Mouse (Mus musculus): ENCODE data around the gene Gm49380. TPM values are rescaled to one million over a fixed set of nuclear protein-coding genes. Genes with fewer than 3 reads are reported as not detected.

The Gm49380 gene
- polyA plus RNA-seq, 1 experiment from 2014 or later, result not detected

DNA sequence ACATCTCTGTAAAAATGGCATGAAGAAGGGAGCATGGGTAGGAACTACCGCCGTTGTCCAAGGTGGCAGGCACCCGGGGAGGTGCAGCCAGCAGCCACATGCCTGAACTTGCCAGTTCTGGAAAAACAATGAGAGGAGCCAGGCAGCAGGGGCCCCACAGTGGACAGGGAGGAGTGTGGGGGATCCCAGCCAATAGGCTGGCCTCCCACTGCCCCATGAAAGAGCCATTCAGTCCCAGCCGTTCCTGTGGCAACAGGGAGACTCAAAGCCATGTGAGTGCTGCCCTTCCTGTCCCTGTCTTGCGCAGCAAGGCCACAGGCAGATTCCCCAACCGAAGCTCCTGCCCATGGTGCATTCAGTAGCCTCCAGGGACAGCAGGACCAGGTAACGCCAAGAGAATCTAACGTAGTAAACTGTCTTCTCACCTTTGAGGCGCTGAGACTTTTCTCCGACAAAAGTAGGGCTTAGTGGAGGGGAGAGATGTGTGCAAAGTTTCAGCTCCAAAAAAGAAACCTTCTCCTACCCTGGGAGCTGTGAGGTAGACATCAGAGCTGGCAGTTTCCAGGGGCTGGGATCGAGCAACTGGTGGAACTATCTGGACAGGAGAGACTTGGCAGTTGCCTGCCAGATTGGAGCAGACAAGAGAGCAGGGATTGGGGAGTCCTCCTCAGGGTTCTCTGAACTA lies 41.2 kb downstream of the Gm49380 start:
- Histone ChIP-seq H3K27ac (ENCODE audit: low read depth, low read length) (no peak overlapping the region), H3K4me1 (replicated peaks; ENCODE audit: control insufficient read depth, insufficient read depth, low read length) (peaks cover 13% of the 10 kb centered on the region), H3K9me3 (ENCODE audit: control insufficient read depth, low read length) (no peaks in the 10 kb centered on the region), H3K9ac (ENCODE audit: low read depth, low read length) (no peak overlapping the region), H3K4me3 (ENCODE audit: low read depth, low read length) (no peak overlapping the region), H3K36me3 (ENCODE audit: control insufficient read depth, insufficient read depth, low read length) (no peaks in the 10 kb centered on the region), H3K27me3 (replicated peaks; ENCODE audit: control insufficient read depth, insufficient read depth, low read length) (peaks cover 9% of the 10 kb centered on the region; the same call in 1 of the 2 replicates), H3K4me2 (no peak overlapping the region)
- ATAC-seq (replicated peaks; ENCODE audit: low FRiP score) (no peak), DNase-seq (ENCODE audit: low spot score) (no peak)
- WGBS, result 49% methylated on average over 11 of the region's 11 CpGs

DNA sequence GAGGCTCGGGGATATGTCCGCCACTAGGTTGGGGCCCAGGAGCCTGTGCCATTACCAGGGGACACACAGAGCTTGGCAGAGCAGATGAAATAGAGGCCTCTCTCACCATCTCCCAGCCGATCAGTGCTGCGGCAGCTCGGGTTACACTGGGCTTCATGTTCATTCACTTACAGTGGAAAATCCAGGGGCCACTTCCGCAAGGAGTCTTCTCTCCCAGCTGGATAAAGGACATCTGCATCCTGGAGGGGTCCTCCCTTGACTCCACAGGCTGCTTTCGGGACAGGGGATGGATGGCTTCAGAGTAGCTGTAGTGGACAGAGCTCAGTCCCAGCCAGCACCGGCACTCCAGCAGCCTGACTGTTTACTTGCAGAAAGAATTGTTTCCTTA lies 42.5 kb downstream of the Gm49380 start:
- no peak overlapping the region for H3K4me3 ChIP-seq (ENCODE audit: low read depth, low read length)
- H3K36me3 ChIP-seq (ENCODE audit: control insufficient read depth, insufficient read depth, low read length), result no peaks in the 10 kb centered on the region
- WGBS, result 46% methylated on average over 8 of the region's 8 CpGs
- no peak for DNase-seq (ENCODE audit: low spot score)
- no peak overlapping the region for H3K27ac ChIP-seq (ENCODE audit: low read depth, low read length)
- H3K4me1 ChIP-seq (replicated peaks; ENCODE audit: control insufficient read depth, insufficient read depth, low read length), result peaks cover 13% of the 10 kb centered on the region
- ATAC-seq (replicated peaks; ENCODE audit: low FRiP score), result no peak
- H3K27me3 ChIP-seq (replicated peaks; ENCODE audit: control insufficient read depth, insufficient read depth, low read length), result peaks cover 9% of the 10 kb centered on the region; the same call in 1 of the 2 replicates
- H3K9me3 ChIP-seq (ENCODE audit: control insufficient read depth, low read length), result no peaks in the 10 kb centered on the region
- H3K4me2 ChIP-seq, result no peak overlapping the region
- no peak overlapping the region for H3K9ac ChIP-seq (ENCODE audit: low read depth, low read length)

DNA sequence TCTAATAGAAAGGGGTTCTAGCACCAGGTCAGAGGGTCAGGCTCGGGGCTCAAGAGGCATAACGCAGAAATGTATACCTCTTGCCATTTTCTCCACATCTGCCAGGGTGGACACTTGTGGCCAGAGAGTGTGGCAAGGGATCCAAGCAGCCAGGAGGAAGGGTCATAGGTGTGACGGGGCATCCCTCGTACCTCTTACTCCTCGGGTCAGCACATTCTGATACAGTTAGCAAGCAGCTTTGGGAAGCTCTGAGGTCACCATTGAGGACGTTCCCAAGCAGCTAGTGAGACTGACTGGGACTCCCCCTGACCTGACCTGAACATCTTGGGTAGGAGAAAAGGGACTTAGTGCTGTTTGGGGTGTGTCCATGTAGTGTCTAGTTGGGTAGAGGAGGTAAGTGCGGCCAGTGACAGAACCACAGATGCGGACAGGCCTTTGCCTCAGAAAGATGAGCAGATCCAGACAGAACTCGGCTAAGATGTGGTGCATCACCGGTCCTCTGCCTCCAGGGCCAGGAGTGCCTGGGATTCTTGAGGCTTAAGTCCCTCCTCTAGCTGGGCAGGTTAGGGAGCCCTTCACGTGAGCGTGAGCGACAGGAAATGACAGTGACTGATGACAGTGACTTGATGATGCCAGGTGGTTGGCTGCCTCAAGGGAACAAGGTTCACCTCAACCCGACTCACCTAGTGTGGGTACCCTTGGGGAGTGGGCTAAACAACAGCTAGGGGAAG lies 43.0 kb downstream of the Gm49380 start:
- H3K4me1 ChIP-seq (replicated peaks; ENCODE audit: control insufficient read depth, insufficient read depth, low read length), result peaks cover 13% of the 10 kb centered on the region
- no peaks in the 10 kb centered on the region for H3K36me3 ChIP-seq (ENCODE audit: control insufficient read depth, insufficient read depth, low read length)
- DNase-seq (ENCODE audit: low spot score) (no peak), ATAC-seq (replicated peaks; ENCODE audit: low FRiP score) (no peak)
- H3K27me3 ChIP-seq (replicated peaks; ENCODE audit: control insufficient read depth, insufficient read depth, low read length), result peaks cover 9% of the 10 kb centered on the region; the same call in 1 of the 2 replicates
- H3K9ac ChIP-seq (ENCODE audit: low read depth, low read length), result no peak overlapping the region
- no peaks in the 10 kb centered on the region for H3K9me3 ChIP-seq (ENCODE audit: control insufficient read depth, low read length)
- H3K4me3 ChIP-seq (ENCODE audit: low read depth, low read length), result no peak overlapping the region
- WGBS, result 61% methylated on average over 14 of the region's 14 CpGs
- H3K27ac ChIP-seq (ENCODE audit: low read depth, low read length), result no peak overlapping the region
- H3K4me2 ChIP-seq, result no peak overlapping the region

DNA sequence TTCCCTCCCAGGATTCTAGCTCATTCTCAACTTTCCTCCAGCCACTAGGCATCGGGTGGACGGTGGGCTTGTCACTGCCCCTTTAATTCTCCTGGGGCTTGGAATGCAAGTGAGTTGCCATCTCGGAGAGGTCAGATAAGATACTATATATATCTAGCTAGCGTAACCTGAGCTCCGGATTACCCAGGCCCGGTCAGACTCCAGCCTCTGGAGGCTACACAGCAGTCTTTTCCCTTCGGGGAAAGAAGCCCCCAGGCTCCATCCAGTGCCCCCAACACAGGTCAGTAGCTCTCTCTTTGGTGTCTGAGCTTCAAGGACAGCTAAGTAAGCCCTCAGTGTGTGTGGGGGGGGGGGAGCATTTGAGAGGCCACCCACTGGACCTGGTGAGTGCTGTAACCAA lies 44.0 kb downstream of the Gm49380 start:
- peaks cover 9% of the 10 kb centered on the region; the same call in 1 of the 2 replicates for H3K27me3 ChIP-seq (replicated peaks; ENCODE audit: control insufficient read depth, insufficient read depth, low read length)
- no peaks in the 10 kb centered on the region for H3K9me3 ChIP-seq (ENCODE audit: control insufficient read depth, low read length)
- ATAC-seq (replicated peaks; ENCODE audit: low FRiP score) (no peak), DNase-seq (ENCODE audit: low spot score) (no peak)
- H3K36me3 ChIP-seq (ENCODE audit: control insufficient read depth, insufficient read depth, low read length), result no peaks in the 10 kb centered on the region
- 12% methylated on average over 7 of the region's 7 CpGs for WGBS
- H3K4me1 ChIP-seq (replicated peaks; ENCODE audit: control insufficient read depth, insufficient read depth, low read length), result peaks cover 13% of the 10 kb centered on the region
- no peak overlapping the region for H3K4me2 ChIP-seq
- H3K4me3 ChIP-seq (ENCODE audit: low read depth, low read length), result no peak overlapping the region
- H3K27ac ChIP-seq (ENCODE audit: low read depth, low read length), result no peak overlapping the region
- H3K9ac ChIP-seq (ENCODE audit: low read depth, low read length), result no peak overlapping the region

DNA sequence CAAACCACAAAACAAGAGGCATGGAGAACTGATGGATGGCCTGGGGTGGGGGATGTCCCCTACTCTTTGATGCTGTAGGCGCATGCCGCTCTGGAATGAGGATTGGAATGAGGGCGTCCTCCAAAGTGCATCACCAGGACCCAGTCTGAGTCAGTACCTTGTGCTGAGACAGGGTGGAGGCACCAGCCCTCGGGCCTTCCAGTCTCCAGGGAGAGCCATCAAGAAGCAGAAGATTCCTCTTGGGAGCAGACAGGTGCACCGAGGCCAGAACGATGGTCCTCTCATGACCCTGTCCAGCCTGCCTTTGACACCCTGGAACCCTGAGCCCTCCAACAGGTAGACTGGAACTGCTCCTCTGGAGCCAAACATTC lies 45.4 kb downstream of the Gm49380 start:
- WGBS, result 62% methylated on average over 6 of the region's 6 CpGs
- Histone ChIP-seq H3K27ac (ENCODE audit: low read depth, low read length) (no peak overlapping the region), H3K9me3 (ENCODE audit: control insufficient read depth, low read length) (no peaks in the 10 kb centered on the region), H3K27me3 (replicated peaks; ENCODE audit: control insufficient read depth, insufficient read depth, low read length) (peaks cover 9% of the 10 kb centered on the region; the same call in 1 of the 2 replicates), H3K4me3 (ENCODE audit: low read depth, low read length) (no peak overlapping the region), H3K4me1 (replicated peaks; ENCODE audit: control insufficient read depth, insufficient read depth, low read length) (peaks cover 13% of the 10 kb centered on the region), H3K9ac (ENCODE audit: low read depth, low read length) (peak overlapping the region; percentile 58; the same call in 1 of the 2 replicates), H3K4me2 (peak overlapping the region; percentile 98), H3K36me3 (ENCODE audit: control insufficient read depth, insufficient read depth, low read length) (no peaks in the 10 kb centered on the region)
- ATAC-seq (replicated peaks; ENCODE audit: low FRiP score) (no peak), DNase-seq (ENCODE audit: low spot score) (no peak)

DNA sequence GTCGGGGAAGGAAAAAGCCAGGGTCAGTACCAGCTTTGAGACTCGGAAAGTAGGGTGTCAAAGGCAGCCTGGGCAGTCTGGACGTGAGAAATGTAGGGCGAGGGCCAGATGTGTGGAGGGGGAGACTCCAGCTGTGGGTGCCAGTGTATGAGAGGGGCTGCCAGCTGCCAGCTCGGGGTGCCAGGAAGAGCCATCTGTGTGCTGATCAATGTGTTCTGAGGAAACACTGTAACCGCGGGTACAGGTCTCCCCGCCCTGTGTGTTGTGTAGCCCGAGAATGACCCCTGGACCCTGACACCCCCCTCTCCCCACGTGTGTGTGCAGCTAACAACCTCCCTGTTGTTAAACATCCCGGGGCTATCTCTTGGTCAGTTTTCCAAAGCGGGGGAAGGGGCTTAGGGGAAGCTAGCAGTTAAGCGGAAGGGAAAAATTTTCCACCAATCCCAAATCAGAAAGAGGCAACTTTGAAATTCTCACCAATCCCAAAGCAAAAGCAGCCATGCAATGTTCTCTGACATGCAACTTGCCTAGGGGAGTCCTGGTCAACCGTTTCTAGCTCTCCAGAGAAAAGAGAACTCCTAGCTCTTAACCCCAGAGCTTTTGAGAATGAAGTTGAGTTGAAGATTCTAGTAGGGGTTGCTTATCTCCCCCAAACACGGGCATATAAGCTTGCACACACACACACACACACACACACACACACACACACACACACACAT lies 45.9 kb downstream of the Gm49380 start:
- WGBS, result 11% methylated on average over 15 of the region's 15 CpGs
- H3K4me1 ChIP-seq (replicated peaks; ENCODE audit: control insufficient read depth, insufficient read depth, low read length), result peaks cover 13% of the 10 kb centered on the region
- no peak overlapping the region for H3K27ac ChIP-seq (ENCODE audit: low read depth, low read length)
- DNase-seq (ENCODE audit: low spot score) (no peak), ATAC-seq (replicated peaks; ENCODE audit: low FRiP score) (peak; percentile 38)
- H3K4me2 ChIP-seq, result peak overlapping the region; percentile 98
- peak overlapping the region; percentile 58 for H3K4me3 ChIP-seq (ENCODE audit: low read depth, low read length)
- H3K9ac ChIP-seq (ENCODE audit: low read depth, low read length), result peak overlapping the region; percentile 58
- H3K27me3 ChIP-seq (replicated peaks; ENCODE audit: control insufficient read depth, insufficient read depth, low read length), result peaks cover 6% of the 10 kb centered on the region; the same call in 1 of the 2 replicates
- no peaks in the 10 kb centered on the region for H3K36me3 ChIP-seq (ENCODE audit: control insufficient read depth, insufficient read depth, low read length)
- H3K9me3 ChIP-seq (ENCODE audit: control insufficient read depth, low read length), result no peaks in the 10 kb centered on the region

DNA sequence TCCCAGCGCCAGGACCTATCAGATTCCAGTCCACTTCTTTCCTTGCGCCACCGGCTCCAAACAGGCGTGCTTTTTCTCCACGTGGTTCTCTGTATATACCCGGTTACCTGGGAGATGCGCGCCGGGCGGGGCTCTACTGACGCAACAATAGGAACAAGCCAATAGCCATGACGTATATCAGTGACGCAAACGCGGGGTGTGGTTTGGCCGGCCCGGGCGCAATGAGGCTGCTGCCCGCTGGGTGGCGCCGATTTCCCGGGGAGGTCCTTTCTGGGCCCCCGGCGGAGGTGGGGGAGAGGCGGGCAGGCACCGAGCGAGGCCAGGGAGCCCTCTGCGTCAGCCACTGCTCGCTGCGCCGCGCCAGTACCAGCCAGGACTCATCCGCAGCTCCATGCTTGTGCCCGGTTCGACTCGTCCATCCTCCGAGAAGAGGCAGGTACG lies 46.5 kb downstream of the Gm49380 start, which contains the start of gene Usp2:
Gene Usp2 (plus strand): TSS at position 237 of the 441 bp plus-strand sequence.
- peaks cover 13% of the 10 kb centered on the region for H3K4me1 ChIP-seq (replicated peaks; ENCODE audit: control insufficient read depth, insufficient read depth, low read length)
- no peaks in the 10 kb centered on the region for H3K9me3 ChIP-seq (ENCODE audit: control insufficient read depth, low read length)
- no peak within 1 kb of the TSS for H3K27ac ChIP-seq (ENCODE audit: low read depth, low read length)
- DNase-seq (ENCODE audit: low spot score) (peak; percentile 99), ATAC-seq (replicated peaks; ENCODE audit: low FRiP score) (peak; percentile 95)
- peak within 1 kb of the TSS; percentile 58 for H3K4me3 ChIP-seq (ENCODE audit: low read depth, low read length)
- peak within 1 kb of the TSS; percentile 98 for H3K4me2 ChIP-seq
- H3K9ac ChIP-seq (ENCODE audit: low read depth, low read length), result peak within 1 kb of the TSS; percentile 58
- peaks cover 6% of the 10 kb centered on the region; the same call in 1 of the 2 replicates for H3K27me3 ChIP-seq (replicated peaks; ENCODE audit: control insufficient read depth, insufficient read depth, low read length)
- under 1% methylated on average over 38 of the region's 38 CpGs for WGBS
- no peaks in the 10 kb centered on the region for H3K36me3 ChIP-seq (ENCODE audit: control insufficient read depth, insufficient read depth, low read length)

DNA sequence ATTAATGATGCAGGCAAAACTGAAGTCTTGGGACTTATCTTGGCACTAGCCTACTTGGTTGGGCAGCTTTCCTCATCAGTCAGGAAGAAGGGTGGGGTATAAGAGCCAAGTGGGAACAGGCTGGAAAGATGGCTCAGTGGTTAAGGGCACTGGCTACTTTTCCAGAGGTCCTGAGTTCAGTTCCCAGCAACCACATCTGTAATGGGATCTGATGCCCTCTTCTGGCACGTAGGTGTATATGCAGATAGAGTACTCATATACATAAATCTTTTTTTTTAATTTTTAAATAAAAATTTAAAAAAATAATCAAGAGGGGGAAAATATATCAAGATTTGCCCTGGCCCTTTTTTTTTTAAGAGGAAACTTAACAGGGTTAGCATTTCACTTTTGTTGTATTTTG lies 48.1 kb downstream of the Gm49380 start:
- Histone ChIP-seq H3K36me3 (ENCODE audit: control insufficient read depth, insufficient read depth, low read length) (no peaks in the 10 kb centered on the region), H3K9ac (ENCODE audit: low read depth, low read length) (no peak overlapping the region), H3K4me1 (replicated peaks; ENCODE audit: control insufficient read depth, insufficient read depth, low read length) (peaks cover 11% of the 10 kb centered on the region), H3K4me2 (no peak overlapping the region), H3K4me3 (ENCODE audit: low read depth, low read length) (no peak overlapping the region), H3K27ac (ENCODE audit: low read depth, low read length) (no peak overlapping the region), H3K27me3 (replicated peaks; ENCODE audit: control insufficient read depth, insufficient read depth, low read length) (peaks cover 1% of the 10 kb centered on the region; the same call in 1 of the 2 replicates), H3K9me3 (ENCODE audit: control insufficient read depth, low read length) (no peaks in the 10 kb centered on the region)
- WGBS, result 44% methylated on average over 1 of the region's 1 CpGs
- DNase-seq (ENCODE audit: low spot score) (no peak), ATAC-seq (replicated peaks; ENCODE audit: low FRiP score) (no peak)
